Mouse (Mus musculus) liver, embryonic 14.5 days (tissue): ENCODE measurements around the gene Trim16. TPM values are rescaled to one million over a fixed set of nuclear protein-coding genes. Genes with fewer than 3 reads are reported as not detected.

ENCODE experiments used
- ATAC-seq: fragments of 200-750 bp; cut with Nextera tagmentation; 2 replicates; pipeline ENCODE4 v1.8.0; 2017; ENCODE audit warnings: moderate number of reproducible peaks, mild to moderate bottlenecking, moderate library complexity; ENCODE audit not compliant: insufficient read depth
- DNase-seq, 3 experiments: peaks; one replicate each; pipeline ENCODE4 v3.0.0-alpha.2; 2012 to 2013; ENCODE audit warnings: low read depth in 3 of 3, low spot score in 3 of 3
- H3K27ac ChIP-seq: fragments of 300-500 bp; sonication (generic); 2 replicates; pipeline ENCODE4 v1.5.1; 2014; ENCODE audit warnings: moderate library complexity, mild to moderate bottlenecking, control low read depth, inconsistent platforms
- H3K27me3 ChIP-seq: fragments of 300-500 bp; sonication (generic); 2 replicates; pipeline ENCODE4 v1.6.1; 2014; ENCODE audit warnings: mild to moderate bottlenecking, low read length, moderate library complexity; ENCODE audit not compliant: control insufficient read depth, insufficient read depth
- H3K36me3 ChIP-seq: fragments of 300-500 bp; sonication (generic); replicated peaks from 2 replicates; pipeline ENCODE4 v1.6.1; 2014; ENCODE audit warnings: low read depth; ENCODE audit not compliant: control insufficient read depth, insufficient read depth
- H3K4me1 ChIP-seq, 2 experiments: fragments of 200-500 bp in 1 of 2; fragments of 300-500 bp in 1 of 2; sonication (generic) in 1 of 2; replicated peaks; 2 replicates each; pipeline ENCODE4 v1.6.1; 2012 to 2014; ENCODE audit warnings: antibody characterized with exemption in 1 of 2, inconsistent platforms in 1 of 2, low read length in 1 of 2; ENCODE audit not compliant: control insufficient read depth in 2 of 2, insufficient read depth in 2 of 2
- H3K4me2 ChIP-seq: fragments of 300-500 bp; sonication (generic); 2 replicates; pipeline ENCODE4 v1.6.1; 2014; ENCODE audit warnings: low read depth, mild to moderate bottlenecking, control low read depth, moderate library complexity
- H3K4me3 ChIP-seq, 2 experiments: fragments of 200-500 bp in 1 of 2; fragments of 300-500 bp in 1 of 2; sonication (generic) in 1 of 2; 2 replicates each; pipeline ENCODE4 v1.5.1; 2012 to 2014; ENCODE audit warnings: low read depth in 2 of 2, low read length in 2 of 2, mild to moderate bottlenecking in 2 of 2, control low read depth in 1 of 2, inconsistent platforms in 1 of 2, moderate library complexity in 1 of 2; ENCODE audit not compliant: insufficient read depth in 1 of 2
- H3K9ac ChIP-seq: fragments of 300-500 bp; sonication (generic); replicated peaks from 2 replicates; pipeline ENCODE4 v1.6.1; 2014; ENCODE audit warnings: mild to moderate bottlenecking, control low read depth, moderate library complexity
- H3K9me3 ChIP-seq: fragments of 300-500 bp; sonication (generic); 2 replicates; pipeline ENCODE4 v1.6.1; 2016; ENCODE audit warnings: low read length, mixed read lengths; ENCODE audit not compliant: control insufficient read depth
- CTCF ChIP-seq: IDR thresholded peaks from 2 replicates; pipeline ENCODE4 v1.5.1; 2016; ENCODE audit warnings: antibody characterized with exemption, low read depth, control low read depth
- EP300 ChIP-seq: IDR thresholded peaks from 2 replicates; pipeline ENCODE4 v1.6.1; 2016; ENCODE audit warnings: antibody characterized with exemption, low read depth
- WGBS: fragments of 180-500 bp; shearing (Covaris S2); extraction: QIAGEN DNeasy Blood & Tissue Kit; methylation state at CpG from one replicate; pipeline ENCODE4 v1.1.7; 2014; ENCODE audit not compliant: insufficient replicate concordance; 5-methylcytosine and 5-hydroxymethylcytosine counted together
- polyA plus RNA-seq, 2 experiments: library from polyadenylated mRNA; depleted of rRNA in 1 of 2; stranded (reverse) in 1 of 2; unstranded in 1 of 2; fragments of >200 nt; fragmentation: Nextera tagmentation in 1 of 2; extraction: Ambion mirVana in 1 of 2; gene quantifications; 2 replicates each; pipeline versions ENCODE4 v1.2.1 to v1.2.3; 2012 to 2014

The Trim16 gene
- polyA plus RNA-seq, 2 experiments, result 0.39 to 0.43 TPM

DNA sequence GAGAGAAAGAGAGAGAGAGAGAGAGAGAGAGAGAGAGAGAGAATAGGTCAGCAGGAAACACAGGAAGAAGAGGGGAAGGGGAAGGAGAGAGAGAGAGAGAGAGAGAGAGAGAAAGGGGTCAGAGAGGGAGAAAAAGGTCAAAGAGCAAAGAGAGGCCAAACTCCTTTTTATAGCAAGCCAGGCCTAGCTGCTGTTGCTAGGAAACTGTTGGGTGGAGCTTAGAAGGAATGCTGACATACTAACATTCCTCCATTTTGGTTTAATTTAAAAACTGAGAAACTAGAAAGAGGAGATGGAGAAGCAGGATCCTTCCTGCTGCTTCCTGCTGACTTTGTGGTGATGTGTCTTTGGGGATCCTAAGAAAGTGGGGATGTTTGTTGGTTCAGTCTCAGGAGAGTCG lies 55.7 kb downstream of the Trim16 start:
- H3K4me1 ChIP-seq, result 0 out of 4 replicates have a peak, but pooled peaks cover 0 to 3% of the 10 kb centered on the region in 2 experiments
- DNase-seq (no peak), ATAC-seq (no peak)
- no peak overlapping the region for H3K27ac ChIP-seq
- H3K36me3 ChIP-seq, result no peaks in the 10 kb centered on the region
- whole genome bisulfite sequencing, result 63% methylated on average over 1 of the region's 1 CpGs
- no peak for TF ChIP-seq CTCF
- no peak for TF ChIP-seq EP300
- no peak overlapping the region for H3K4me2 ChIP-seq
- no peak overlapping the region for H3K9ac ChIP-seq
- no peak overlapping the region for H3K4me3 ChIP-seq
- H3K27me3 ChIP-seq, result no peaks in the 10 kb centered on the region
- no peaks in the 10 kb centered on the region for H3K9me3 ChIP-seq

DNA sequence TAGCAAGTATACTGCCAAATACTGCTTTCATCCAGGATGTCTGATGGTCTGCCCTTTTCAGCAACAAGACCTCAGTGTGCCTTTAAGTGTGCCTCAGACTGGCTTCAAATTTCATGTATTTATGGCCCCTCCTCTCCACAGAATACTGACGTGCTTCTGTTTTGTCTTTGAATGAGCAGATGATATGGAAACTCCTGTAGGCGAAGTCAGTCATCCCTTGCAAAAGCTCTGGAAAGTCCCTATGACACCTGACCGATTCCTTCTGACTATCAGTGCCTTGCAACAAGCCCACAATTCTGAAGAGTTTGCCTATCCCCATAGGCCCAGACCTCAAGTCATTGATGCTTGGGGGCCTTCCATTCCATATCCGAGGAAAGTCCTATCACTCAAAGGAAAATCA lies 56.4 kb downstream of the Trim16 start:
- no peak for ATAC-seq
- Histone ChIP-seq H3K4me1 (0 out of 4 replicates have a peak, but pooled peaks cover 0 to 3% of the 10 kb centered on the region in 2 experiments), H3K9me3 (no peaks in the 10 kb centered on the region), H3K27ac (no peak overlapping the region), H3K9ac (no peak overlapping the region), H3K27me3 (no peaks in the 10 kb centered on the region), H3K4me2 (no peak overlapping the region), H3K36me3 (no peaks in the 10 kb centered on the region), H3K4me3 (no peak overlapping the region)
- WGBS, result 58% methylated on average over 4 of the region's 4 CpGs
- DNase-seq, result no peak
- no peak for TF ChIP-seq EP300

DNA sequence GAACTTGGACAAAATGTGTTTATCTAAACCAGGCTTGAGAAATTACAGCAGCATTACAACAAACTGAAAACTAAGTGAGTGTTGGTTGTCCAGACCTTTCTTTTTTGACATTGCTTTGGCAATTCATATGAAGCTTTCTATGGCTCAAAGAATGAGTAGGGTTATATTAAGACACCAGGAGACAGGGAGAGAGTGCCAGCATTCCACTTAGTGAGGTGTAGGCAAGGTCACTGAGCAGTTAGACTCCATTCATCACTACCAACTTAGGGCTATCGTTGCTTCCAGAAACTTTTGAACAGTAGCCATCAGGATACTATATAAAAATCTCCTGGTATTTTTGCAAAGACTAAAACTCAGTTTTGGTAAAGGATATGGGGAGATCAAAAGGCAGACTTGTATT lies 57.4 kb downstream of the Trim16 start:
- TF ChIP-seq CTCF, result no peak
- TF ChIP-seq EP300, result no peak
- no peak for ATAC-seq

DNA sequence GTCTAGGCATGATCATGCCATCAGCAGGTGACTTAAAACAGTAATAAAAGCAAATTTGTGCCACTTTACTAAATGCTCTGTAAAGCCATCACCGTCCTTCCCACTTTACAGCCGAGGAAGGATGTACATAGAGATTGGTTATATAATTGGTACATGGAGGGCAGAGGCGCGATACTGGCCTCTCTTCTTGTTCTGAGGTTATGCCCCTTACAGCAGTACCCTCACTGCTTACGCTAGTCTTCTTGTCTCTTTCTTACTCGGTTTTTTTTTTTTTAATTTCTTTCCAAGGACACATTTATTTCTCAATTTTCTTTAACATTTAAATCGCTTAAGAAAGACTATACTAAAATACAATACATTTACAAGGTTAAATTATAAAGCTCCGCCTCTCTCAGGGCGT lies 58.7 kb downstream of the Trim16 start:
- ATAC-seq (no peak), DNase-seq (no peak)
- Histone ChIP-seq H3K36me3 (no peaks in the 10 kb centered on the region), H3K27me3 (no peaks in the 10 kb centered on the region), H3K4me1 (peaks cover 0 to 5% of the 10 kb centered on the region in 2 experiments; a peak in 2 of 4 replicates), H3K27ac (no peak overlapping the region), H3K4me2 (peak overlapping the region; percentile 83), H3K9ac (no peak overlapping the region), H3K9me3 (no peaks in the 10 kb centered on the region), H3K4me3 (peak overlapping the region; percentile 26 to 73; a peak in 3 of 4 replicates)
- no peak for TF ChIP-seq CTCF
- TF ChIP-seq EP300, result no peak
- 23% methylated on average over 9 of the region's 9 CpGs for WGBS

More for the DNA sequence above, 57.4 kb downstream of the Trim16 start:
- Histone ChIP-seq H3K27ac (no peak overlapping the region), H3K4me3 (no peak overlapping the region), H3K9me3 (no peaks in the 10 kb centered on the region), H3K36me3 (no peaks in the 10 kb centered on the region), H3K4me1 (0 out of 4 replicates have a peak, but pooled peaks cover 0 to 3% of the 10 kb centered on the region in 2 experiments), H3K27me3 (no peaks in the 10 kb centered on the region), H3K9ac (no peak overlapping the region), H3K4me2 (no peak overlapping the region)
- DNase-seq, result no peak
- WGBS, result 76% methylated on average over 1 of the region's 1 CpGs

DNA sequence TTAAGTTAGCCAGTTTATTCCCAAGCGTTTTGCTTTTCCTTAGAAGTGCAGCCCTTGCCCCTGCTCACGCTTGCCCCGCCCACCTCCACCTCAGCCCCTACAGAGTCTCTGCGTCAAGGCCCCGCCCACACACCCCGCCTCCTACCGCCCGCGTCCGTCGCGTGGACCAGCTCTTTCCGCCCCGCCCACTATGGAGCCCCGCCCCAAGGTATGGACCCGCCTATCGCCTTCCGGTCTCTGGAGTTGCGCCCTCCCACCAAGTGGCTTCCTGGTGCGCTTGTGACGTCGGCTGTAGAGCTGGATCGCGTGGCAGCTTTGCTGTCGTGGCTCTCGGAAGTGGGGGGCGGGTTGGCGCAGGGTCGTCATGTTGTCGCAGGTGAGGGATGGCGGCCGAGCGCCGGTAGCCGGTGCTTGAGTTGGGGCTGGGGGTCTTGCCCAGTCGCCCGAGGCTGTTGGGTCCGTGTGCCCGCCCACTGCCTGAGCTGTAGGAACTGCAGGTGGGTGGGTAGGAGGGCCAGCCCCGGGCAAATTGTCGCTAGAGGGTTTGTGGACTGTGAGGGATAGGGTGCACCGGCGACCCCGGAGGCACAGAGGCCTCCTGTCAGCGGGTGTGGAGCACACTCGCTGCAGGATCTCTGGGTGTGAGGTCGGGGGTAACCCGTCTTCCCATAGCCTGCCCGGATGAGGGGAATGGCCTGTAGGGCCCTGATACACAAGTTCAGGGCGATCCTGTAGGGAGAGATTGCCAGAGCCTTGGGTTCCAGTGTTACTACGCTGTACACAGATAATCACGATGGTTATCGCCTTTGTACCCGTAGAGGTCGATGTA lies 59.4 kb downstream of the Trim16 start, which contains the start of gene Tvp23b:
Gene Tvp23b (plus strand): TSS at position 236 of the 829 bp plus-strand sequence.
- peak within 1 kb of the TSS; percentile 73 to 82 for H3K4me3 ChIP-seq
- no peaks in the 10 kb centered on the region for H3K36me3 ChIP-seq
- peaks cover 0 to 5% of the 10 kb centered on the region in 2 experiments; a peak in 2 of 4 replicates for H3K4me1 ChIP-seq
- no peaks in the 10 kb centered on the region for H3K27me3 ChIP-seq
- WGBS, result under 1% methylated on average over 55 of the region's 55 CpGs
- ATAC-seq (peak; percentile 94), DNase-seq (peak; percentile 92 to 95 (median 92))
- H3K4me2 ChIP-seq, result peak within 1 kb of the TSS; percentile 83
- H3K9ac ChIP-seq, result peak within 1 kb of the TSS; percentile 80
- TF ChIP-seq EP300 (no peak; the same call in 1 of the 2 replicates), CTCF (peak; percentile 10; the same call in 1 of the 2 replicates)
- peak within 1 kb of the TSS; percentile 5 for H3K27ac ChIP-seq
- no peaks in the 10 kb centered on the region for H3K9me3 ChIP-seq
